Mouse (Mus musculus) E14TG2a.4 (cell line): ENCODE data around the gene Tpcn1.

Source experiments
- H3K27me3 ChIP-seq: 2 replicates; pipeline ENCODE4 v1.6.1; 2014; ENCODE audit warnings: low read length, control low read depth; ENCODE audit not compliant: insufficient read depth
- H3K36me3 ChIP-seq: 2 replicates; pipeline ENCODE4 v1.6.1; 2014; ENCODE audit warnings: low read length, control low read depth; ENCODE audit not compliant: insufficient read depth
- H3K4me1 ChIP-seq: replicated peaks from 2 replicates; pipeline ENCODE4 v1.6.1; 2014; ENCODE audit warnings: low read depth, low read length, control low read depth
- H3K4me3 ChIP-seq: replicated peaks from 2 replicates; pipeline ENCODE4 v1.5.1; 2014; ENCODE audit warnings: mild to moderate bottlenecking, low read length
- H3K9me3 ChIP-seq: 2 replicates; pipeline ENCODE4 v1.6.1; 2014; ENCODE audit warnings: low read length, control low read depth
- CTCF ChIP-seq: conservative IDR thresholded peaks from 2 replicates; pipeline ENCODE4 v1.5.1; 2014; ENCODE audit warnings: low read length
- NANOG ChIP-seq: IDR thresholded peaks from 2 replicates; pipeline ENCODE4 v1.6.1; 2014; ENCODE audit warnings: borderline replicate concordance, low read length, mixed read lengths
- POU5F1 ChIP-seq: IDR thresholded peaks from 2 replicates; pipeline ENCODE4 v1.6.1; 2014; ENCODE audit warnings: low read length, borderline replicate concordance

Tpcn1 gene

GRCm38 (mm10) chr5:120548236-120548850 is 40.1 kb downstream of the Tpcn1 start:
- peaks cover 54% of the 10 kb centered on the region for H3K36me3 ChIP-seq
- TF ChIP-seq POU5F1 = no peak
- no peak for TF ChIP-seq CTCF
- no peak for TF ChIP-seq NANOG
- H3K4me3 ChIP-seq = no peak overlapping the region
- H3K9me3 ChIP-seq = no peaks in the 10 kb centered on the region
- no peaks in the 10 kb centered on the region for H3K27me3 ChIP-seq
- peaks cover 16% of the 10 kb centered on the region for H3K4me1 ChIP-seq

GRCm38 (mm10) chr5:120536632-120537031 is 51.8 kb downstream of the Tpcn1 start:
- no peaks in the 10 kb centered on the region for H3K9me3 ChIP-seq
- peaks cover 73% of the 10 kb centered on the region for H3K36me3 ChIP-seq
- peaks cover 57% of the 10 kb centered on the region for H3K4me1 ChIP-seq
- H3K4me3 ChIP-seq = no peak overlapping the region
- TF ChIP-seq POU5F1 = no peak
- no peak for TF ChIP-seq CTCF
- TF ChIP-seq NANOG = no peak
- H3K27me3 ChIP-seq = no peaks in the 10 kb centered on the region

GRCm38 (mm10) chr5:120536046-120536445 is 52.4 kb downstream of the Tpcn1 start:
- Histone ChIP-seq H3K9me3 (no peaks in the 10 kb centered on the region), H3K36me3 (peaks cover 73% of the 10 kb centered on the region), H3K27me3 (no peaks in the 10 kb centered on the region), H3K4me1 (peaks cover 62% of the 10 kb centered on the region), H3K4me3 (0 out of 2 replicates have a peak overlapping the region, but pooled peaks have one; percentile 26)
- TF ChIP-seq NANOG (no peak), CTCF (no peak), POU5F1 (no peak)

GRCm38 (mm10) chr5:120534686-120535075 is 53.8 kb downstream of the Tpcn1 start:
- peaks cover 74% of the 10 kb centered on the region for H3K36me3 ChIP-seq
- no peaks in the 10 kb centered on the region for H3K9me3 ChIP-seq
- no peak overlapping the region for H3K4me3 ChIP-seq
- TF ChIP-seq CTCF (no peak), NANOG (no peak), POU5F1 (no peak)
- H3K4me1 ChIP-seq = peaks cover 69% of the 10 kb centered on the region
- H3K27me3 ChIP-seq = no peaks in the 10 kb centered on the region

GRCm38 (mm10) chr5:120534071-120534685 is 54.3 kb downstream of the Tpcn1 start:
- H3K4me1 ChIP-seq = peaks cover 74% of the 10 kb centered on the region
- H3K9me3 ChIP-seq = no peaks in the 10 kb centered on the region
- no peak for TF ChIP-seq POU5F1
- TF ChIP-seq CTCF = no peak
- TF ChIP-seq NANOG = no peak
- no peak overlapping the region for H3K4me3 ChIP-seq
- H3K36me3 ChIP-seq = peaks cover 74% of the 10 kb centered on the region
- H3K27me3 ChIP-seq = no peaks in the 10 kb centered on the region

GRCm38 (mm10) chr5:120531631-120532030 is 56.8 kb downstream of the Tpcn1 start:
- Histone ChIP-seq H3K27me3 (no peaks in the 10 kb centered on the region), H3K4me1 (peaks cover 68% of the 10 kb centered on the region), H3K4me3 (no peak overlapping the region), H3K9me3 (no peaks in the 10 kb centered on the region), H3K36me3 (peaks cover 64% of the 10 kb centered on the region)
- no peak for TF ChIP-seq POU5F1
- TF ChIP-seq CTCF = no peak
- TF ChIP-seq NANOG = no peak

- no peak overlapping the region for H3K4me3 ChIP-seq
- peaks cover 75% of the 10 kb centered on the region for H3K36me3 ChIP-seq
- no peaks in the 10 kb centered on the region for H3K27me3 ChIP-seq
- peaks cover 75% of the 10 kb centered on the region for H3K4me1 ChIP-seq
- TF ChIP-seq NANOG (no peak), POU5F1 (no peak), CTCF (no peak)
- H3K9me3 ChIP-seq = no peaks in the 10 kb centered on the region
Measured at GRCm38 (mm10) chr5:120527296-120527964, 61.0 kb downstream of the Tpcn1 start.

- TF ChIP-seq POU5F1 = no peak
- no peak for TF ChIP-seq CTCF
- no peak for TF ChIP-seq NANOG
- Histone ChIP-seq H3K4me1 (peaks cover 65% of the 10 kb centered on the region), H3K4me3 (peak overlapping the region; percentile 21; the same call in 1 of the 2 replicates), H3K27me3 (no peaks in the 10 kb centered on the region), H3K36me3 (peaks cover 75% of the 10 kb centered on the region), H3K9me3 (no peaks in the 10 kb centered on the region)
Measured at GRCm38 (mm10) chr5:120526311-120526710, 62.2 kb downstream of the Tpcn1 start.
